ENCODE assay signal across 23 mouse cellular contexts in genomic region chr11:46629211-46629795, GRCm38 (mm10). TPM values are rescaled to one million over a fixed set of nuclear protein-coding genes. Genes with fewer than 3 reads are reported as not detected.
"Had no signal": no experiment of that assay in that cellular context is flagged by ENCODE, and none has a peak within 500 bp of the region (broad histone marks: within the 10 kb centered on the region; RNA-seq: fewer than 3 reads in every experiment).

TSS of gene Dppa1 (minus strand) at chr11:46629261.

- H3K27ac ChIP-seq: kidney, postnatal 0 days; liver, embryonic 12.5 days; liver, embryonic 15.5 days; lung, embryonic 15.5 days; stomach, postnatal 0 days had no signal

- H3K9me3 ChIP-seq: liver, embryonic 12.5 days; liver, embryonic 15.5 days; lung, embryonic 15.5 days; megakaryocyte, embryonic 14.5 days had no signal

- H3K9ac ChIP-seq: liver, embryonic 12.5 days; liver, embryonic 15.5 days; lung, embryonic 15.5 days had no signal

- H3K4me3 ChIP-seq: liver, embryonic 12.5 days; liver, embryonic 15.5 days; lung, embryonic 15.5 days; megakaryocyte, embryonic 14.5 days had no signal

- H3K27me3 ChIP-seq: liver, embryonic 12.5 days; liver, embryonic 15.5 days; lung, embryonic 15.5 days had no signal

- DNase-seq: kidney, adult 2 months; kidney, postnatal 36 days; left cerebral cortex, postnatal 4 days; liver; lung, adult 18-20 months; lung, postnatal 10 days; lung, postnatal 36 days; midbrain, embryonic 14.5 days; thymus, postnatal 25 days had no signal

- H3K36me3 ChIP-seq: liver, embryonic 12.5 days; liver, embryonic 15.5 days; lung, embryonic 15.5 days had no signal

- H3K4me1 ChIP-seq: liver, embryonic 12.5 days; liver, embryonic 15.5 days; lung, embryonic 15.5 days had no signal

- H3K4me2 ChIP-seq: liver, embryonic 12.5 days; liver, embryonic 15.5 days; lung, embryonic 15.5 days; midbrain, embryonic 11.5 days had no signal

- ATAC-seq: intestine, postnatal 0 days; liver, embryonic 12.5 days had no signal

RNA-seq across cellular contexts. Expression of gene Dppa1, which starts in this region (rescaled TPM):
- polyA plus RNA-seq: intestine, postnatal 0 days; kidney, adult 2 months; kidney, embryonic 14.5 days; liver, embryonic 12.5 days; liver, embryonic 15.5 days; lung, embryonic 15.5 days; midbrain, embryonic 11.5 days; midbrain, embryonic 14.5 days; midbrain, postnatal 0 days; neural tube, embryonic 11.5 days; neural tube, embryonic 14.5 days; small intestine, adult 2 months; stomach, embryonic 14.5 days; stomach, postnatal 0 days had no signal
